Mouse (Mus musculus) myocyte (in vitro differentiated cells): Measurements from ENCODE around the gene Cep128.

ENCODE experiments used
- CEBPB ChIP-seq: IDR thresholded peaks from 2 replicates; pipeline ENCODE4 v1.6.1; 2011; ENCODE audit warnings: mild to moderate bottlenecking, moderate library complexity; ENCODE audit not compliant: poor library complexity, insufficient read depth, severe bottlenecking
- MAX ChIP-seq: IDR thresholded peaks from one replicate; pipeline ENCODE4 v1.6.1; 2011; ENCODE audit warnings: low read depth, mild to moderate bottlenecking, control low read depth
- POLR2A ChIP-seq: IDR thresholded peaks from one replicate; pipeline ENCODE4 v1.6.1; 2011; ENCODE audit warnings: low read depth, mild to moderate bottlenecking, control low read depth, moderate library complexity; ENCODE audit not compliant: insufficient read length
- POLR2AphosphoS2 ChIP-seq: IDR thresholded peaks from one replicate; pipeline ENCODE4 v1.6.1; 2011; ENCODE audit warnings: low read depth, control low read depth; ENCODE audit not compliant: insufficient read length
- REST ChIP-seq: IDR thresholded peaks from one replicate; pipeline ENCODE4 v1.6.1; 2011; ENCODE audit warnings: mild to moderate bottlenecking, control low read depth, moderate library complexity; ENCODE audit not compliant: insufficient read depth, insufficient read length
- TCF3 ChIP-seq: IDR thresholded peaks from one replicate; pipeline ENCODE4 v1.6.1; 2011; ENCODE audit warnings: low read depth, control low read depth; ENCODE audit not compliant: insufficient read length
- USF1 ChIP-seq: IDR thresholded peaks from one replicate; pipeline ENCODE4 v1.6.1; 2011; ENCODE audit warnings: low read depth, mild to moderate bottlenecking, control low read depth, moderate library complexity

GRCm38 (mm10) chr12:91065423-91065822 is 318.8 kb downstream of the Cep128 start:
- no peak for TF ChIP-seq POLR2A
- no peak for TF ChIP-seq MAX
- no peak for TF ChIP-seq TCF3
- no peak for TF ChIP-seq USF1
- no peak for TF ChIP-seq CEBPB
- TF ChIP-seq POLR2AphosphoS2: no peak
- no peak for TF ChIP-seq REST
